Mouse (Mus musculus) right cerebral cortex, adult 2 months (tissue): ENCODE data around the gene Tcf15.

ENCODE experiments used
- DNase-seq, 2 experiments: peaks; one replicate each; pipeline ENCODE4 v3.0.0; 2021 to 2022; ENCODE audit warnings: low spot score in 2 of 2

Tcf15 gene

DNA sequence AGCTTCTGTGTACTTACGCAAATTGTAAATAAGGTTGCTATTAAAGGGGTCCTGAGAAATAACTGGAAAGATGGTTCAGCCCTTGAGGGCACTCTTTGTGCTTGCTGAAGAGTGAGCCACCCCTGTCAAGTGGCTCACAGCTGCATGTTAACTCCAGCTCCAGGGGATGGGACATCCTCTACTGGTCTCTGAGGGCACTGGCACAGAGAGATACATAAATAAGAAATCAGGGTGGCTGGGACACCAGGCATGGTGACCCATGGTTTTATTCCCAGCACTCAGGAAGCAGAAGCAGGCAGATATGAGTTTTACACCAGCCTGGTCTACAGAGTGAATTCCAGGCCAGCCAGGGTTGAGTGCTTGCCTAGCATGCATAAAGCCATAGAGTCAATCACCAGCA, 26.0 kb downstream of the Tcf15 start:
- DNase-seq: no peak

- DNase-seq: no peak
Measured at GRCm38 (mm10) chr2:152174861-152175260, 31.5 kb downstream of the Tcf15 start.

DNA sequence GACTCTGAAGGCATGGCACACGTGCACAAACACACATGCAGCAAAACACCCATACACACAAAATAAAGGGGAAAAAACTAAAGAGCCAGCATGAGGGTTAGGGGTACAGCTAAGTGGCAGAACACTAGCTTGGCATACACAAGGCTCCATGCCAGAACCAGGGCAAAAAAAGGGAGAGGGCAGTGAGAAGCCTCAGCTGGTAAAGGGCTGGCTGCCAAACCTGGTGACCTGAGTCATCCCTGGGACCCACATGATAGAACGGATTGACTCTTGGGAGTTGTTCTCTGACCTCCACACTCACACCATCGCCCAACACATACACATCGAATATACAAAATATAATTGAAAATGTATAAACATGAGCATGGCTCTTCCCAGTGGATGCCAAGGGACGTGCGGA, 33.3 kb downstream of the Tcf15 start:
- no peak for DNase-seq

- no peak for DNase-seq
Measured at GRCm38 (mm10) chr2:152177162-152177805, 33.9 kb downstream of the Tcf15 start.

DNA sequence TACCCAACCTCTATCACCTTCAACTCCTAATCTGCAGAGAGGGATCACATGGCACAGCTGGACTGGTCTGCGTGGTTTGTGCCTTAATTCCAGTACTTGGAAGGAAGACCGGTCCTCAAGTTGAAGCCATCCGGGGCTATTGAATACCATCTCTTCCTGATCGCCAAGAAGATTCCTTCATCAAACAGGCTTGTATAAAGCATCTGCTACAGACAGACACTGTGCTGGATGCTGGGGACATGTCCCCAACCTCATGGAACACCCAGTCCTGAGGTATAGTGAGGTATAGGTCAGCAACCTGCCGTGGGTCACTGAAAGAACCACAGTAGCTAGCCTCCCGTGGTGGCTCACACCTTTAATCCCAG, 34.4 kb downstream of the Tcf15 start:
- DNase-seq: no peak

GRCm38 (mm10) chr2:152178345-152178744, 35.0 kb downstream of the Tcf15 start:
- no peak for DNase-seq

DNA sequence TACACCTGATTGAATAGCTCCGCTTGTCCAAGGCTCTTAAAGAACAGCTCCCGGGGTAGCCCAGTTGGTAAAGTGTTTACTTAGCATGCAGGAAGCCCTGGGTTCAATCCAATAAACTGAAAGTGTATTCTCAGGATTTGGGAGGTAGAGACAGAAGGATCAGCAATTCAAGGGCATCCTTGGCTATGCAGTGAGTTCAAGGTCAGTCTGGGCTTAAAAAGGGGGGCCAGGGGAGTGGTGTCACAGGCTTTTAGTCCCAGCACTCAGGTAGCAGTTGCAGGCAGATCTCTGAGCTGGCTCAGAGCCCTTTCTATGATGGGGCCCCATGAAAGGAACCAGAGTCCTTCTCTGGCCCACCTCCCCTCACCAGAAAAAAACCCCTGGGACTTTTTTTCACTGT, 35.9 kb downstream of the Tcf15 start:
- no peak for DNase-seq

GRCm38 (mm10) chr2:152180323-152180722, 37.0 kb downstream of the Tcf15 start:
- peak; percentile 12 to 19 for DNase-seq

DNA sequence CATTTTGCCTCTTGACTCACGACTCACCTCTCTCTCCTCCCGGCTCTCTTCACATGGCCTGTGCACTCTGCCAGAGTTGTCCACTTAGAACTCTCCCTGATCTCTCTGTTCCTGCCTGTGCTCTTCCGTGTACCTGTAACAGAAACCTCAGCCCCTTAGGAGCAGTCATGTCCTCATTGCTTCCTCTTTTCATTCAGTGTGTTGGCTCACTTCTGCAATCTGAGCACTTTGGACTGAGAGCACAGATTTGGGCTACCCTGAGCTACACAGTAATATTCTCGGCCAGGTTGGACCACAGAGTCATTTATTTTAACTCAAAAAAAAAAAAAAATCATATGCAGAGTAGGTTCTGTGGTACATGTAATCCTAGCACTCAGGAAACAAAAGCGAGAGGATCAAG, 43.8 kb downstream of the Tcf15 start:
- DNase-seq: no peak

DNA sequence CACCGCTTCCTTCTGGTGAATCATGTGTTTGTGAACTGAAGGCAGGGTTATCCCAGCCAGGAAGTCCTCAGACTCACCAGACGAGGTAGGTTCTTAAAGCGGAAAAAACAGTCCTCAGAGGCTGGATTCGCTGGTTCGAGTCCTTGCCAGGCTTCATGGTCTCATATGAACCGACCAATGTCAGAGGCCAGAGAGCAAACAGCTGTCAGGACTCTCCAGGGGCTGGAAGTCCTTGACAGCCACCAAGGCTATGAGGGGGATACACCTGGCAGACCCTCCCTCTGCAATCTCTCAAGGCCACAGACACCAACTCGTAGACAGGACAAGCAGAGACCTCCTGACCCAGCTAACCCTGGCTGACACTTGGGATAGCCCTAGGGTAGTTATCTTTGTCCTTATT, 45.9 kb downstream of the Tcf15 start:
- no peak for DNase-seq

DNA sequence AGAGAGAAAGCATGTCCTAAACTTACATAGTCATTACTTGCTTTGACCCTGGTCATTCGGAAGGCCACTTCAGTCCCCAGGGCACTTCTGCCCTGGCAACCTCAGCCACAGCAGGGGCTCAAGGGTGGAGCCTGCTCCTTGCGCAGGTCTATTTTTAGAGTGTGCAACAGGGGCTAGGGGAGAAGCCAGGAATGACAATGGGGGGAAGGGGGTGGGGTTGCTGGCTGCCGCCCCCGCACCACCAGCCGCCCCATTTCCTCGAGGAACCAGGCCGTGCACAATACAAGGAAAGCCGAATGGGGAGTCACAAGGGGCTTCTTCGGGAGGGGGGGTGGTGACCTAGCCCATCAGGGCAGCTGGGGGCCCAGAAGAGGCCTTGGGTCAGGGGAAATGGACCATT, 46.3 kb downstream of the Tcf15 start:
- DNase-seq: no peak

DNA sequence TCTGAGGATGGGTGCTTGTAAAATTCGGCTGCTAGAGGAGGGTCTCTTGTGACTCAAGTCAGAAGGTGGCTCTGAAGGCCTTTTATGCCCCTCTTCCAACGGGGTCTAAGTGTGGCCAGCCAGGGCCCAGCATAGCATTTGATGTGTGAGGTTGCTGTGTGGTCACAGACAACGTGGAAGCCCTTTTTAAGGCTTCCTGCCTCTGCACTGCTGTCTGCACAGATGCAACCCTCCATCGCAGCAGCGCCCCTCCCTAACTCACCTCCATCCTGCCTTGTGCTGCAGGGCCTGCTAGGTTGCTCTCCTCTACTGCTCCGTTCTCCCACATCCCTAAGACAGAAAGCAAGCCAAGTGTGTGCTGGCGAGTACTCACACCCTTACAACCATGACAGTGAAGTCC, 46.8 kb downstream of the Tcf15 start:
- DNase-seq: no peak

GRCm38 (mm10) chr2:152192591-152193345, 49.4 kb downstream of the Tcf15 start:
- no peak for DNase-seq

DNA sequence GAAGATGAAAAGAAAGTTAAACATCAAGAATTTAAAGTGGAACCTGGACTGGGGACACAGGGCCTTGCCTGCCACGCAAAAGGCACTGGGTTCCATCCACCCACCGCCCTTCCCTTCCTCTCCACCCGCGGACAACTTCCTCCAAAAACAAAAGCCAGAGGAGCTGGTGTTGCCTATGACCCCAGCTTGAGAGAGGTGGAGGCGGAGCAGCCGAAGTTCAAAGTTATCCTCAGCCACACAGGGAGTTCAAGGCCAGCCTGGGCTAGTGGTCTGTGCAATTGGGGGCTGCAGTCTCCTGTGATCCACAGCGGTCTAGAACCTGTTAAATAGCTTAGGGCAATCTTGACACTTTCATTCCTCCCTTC, 50.0 kb downstream of the Tcf15 start:
- no peak for DNase-seq

- no peak for DNase-seq
Measured at GRCm38 (mm10) chr2:152194586-152194985, 51.2 kb downstream of the Tcf15 start.

- no peak for DNase-seq
Measured at GRCm38 (mm10) chr2:152196896-152197295, 53.5 kb downstream of the Tcf15 start.

- peak; percentile 73 to 76 for DNase-seq
Measured at GRCm38 (mm10) chr2:152197301-152197712, 53.9 kb downstream of the Tcf15 start.
